Mouse (Mus musculus): ENCODE results near the gene Fbxo5. TPM values are rescaled to one million over a fixed set of nuclear protein-coding genes. Genes with fewer than 3 reads are reported as not detected.

Gene Fbxo5
- total RNA-seq (2014; rRNA removed) (3.2 and 4.2 TPM in 2 replicates), polyA plus RNA-seq (2015; fragmentation: Nextera tagmentation; extraction: Ambion mirVana) (6.0 and 7.2 TPM in 2 replicates)

DNA sequence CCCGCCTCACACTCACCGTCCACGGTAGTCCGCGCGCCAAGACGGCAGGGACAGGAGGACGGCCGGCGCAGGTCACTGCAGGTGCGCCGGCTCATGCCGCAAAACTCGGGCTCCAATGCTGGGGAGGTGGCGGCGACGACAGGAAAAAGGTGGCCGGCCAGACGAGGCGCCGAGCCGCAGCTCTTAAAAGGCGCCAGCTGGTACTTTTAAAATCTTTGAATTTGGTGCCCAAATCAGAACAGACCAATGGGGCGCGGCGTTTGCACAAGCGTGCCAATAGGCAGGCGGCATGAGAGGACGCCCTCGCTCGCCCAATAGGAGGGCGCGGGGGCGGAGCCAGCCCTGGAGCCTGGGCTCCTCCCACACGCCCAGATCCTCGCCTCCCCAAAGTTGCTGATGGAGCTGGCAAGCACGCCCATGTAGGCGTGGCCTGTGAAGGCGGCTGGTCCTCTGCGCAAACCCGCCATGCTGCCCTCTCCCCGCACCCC, at the start of gene Fbxo5:
Fbxo5 (minus strand) TSS at position 358 of the 488 bp plus-strand sequence.
- 1% methylated on average over 42 of the region's 42 CpGs for WGBS
- peak within 1 kb of the TSS; percentile 81 for H3K27ac ChIP-seq (ENCODE audit: low read depth, low read length)
- H3K36me3 ChIP-seq (ENCODE audit: insufficient read depth, low read length), result no peaks in the 10 kb centered on the region; the same call in 1 of the 2 replicates
- no peak for TF ChIP-seq CTCF (IDR thresholded peaks at IDR 0.05)
- H3K9ac ChIP-seq (replicated peaks; ENCODE audit: low read length, poor library complexity, severe bottlenecking), result peak within 1 kb of the TSS; percentile 50
- H3K4me3 ChIP-seq (ENCODE audit: low read depth, low read length), result peak within 1 kb of the TSS; percentile 73
- no peaks in the 10 kb centered on the region for H3K9me3 ChIP-seq (ENCODE audit: low read length)
- H3K4me1 ChIP-seq (ENCODE audit: insufficient read depth, low read length), result peaks cover 4% of the 10 kb centered on the region; the same call in 1 of the 2 replicates
- no peaks in the 10 kb centered on the region for H3K27me3 ChIP-seq (ENCODE audit: insufficient read depth, low read length)
- peak; percentile 98 for ATAC-seq (ENCODE audit: low FRiP score)
- H3K4me2 ChIP-seq (ENCODE audit: low read depth, low read length, poor library complexity, severe bottlenecking), result peak within 1 kb of the TSS; percentile 99
- DNase-seq (ENCODE audit: low spot score), result peak; percentile 99

DNA sequence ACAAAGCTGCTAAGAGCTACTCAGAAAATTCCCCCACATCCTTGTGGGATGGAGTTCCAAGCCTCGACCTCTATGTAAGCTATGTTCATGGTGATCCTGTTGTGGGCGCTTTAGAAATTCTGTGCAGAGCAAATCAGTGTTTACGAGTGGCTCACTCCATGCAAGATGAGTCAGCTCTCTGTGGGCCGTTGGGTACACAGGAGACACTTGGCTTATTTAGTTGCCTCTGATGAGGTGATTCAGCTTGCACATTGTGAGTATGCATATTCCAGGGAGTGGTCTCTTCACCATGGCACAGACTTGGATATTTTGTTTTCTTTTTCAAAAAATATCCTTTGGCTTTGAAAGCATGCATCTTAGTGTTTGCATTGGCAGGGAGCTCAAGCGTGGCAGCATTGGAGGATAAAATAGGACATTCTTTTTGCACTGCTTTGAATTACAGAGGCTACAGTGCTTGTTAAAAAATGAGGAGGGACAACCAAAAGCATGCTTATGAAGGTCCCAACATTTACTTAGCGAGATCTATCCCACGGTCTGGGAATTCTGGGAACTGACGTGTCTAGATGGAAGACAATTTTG, 48.0 kb upstream of the Fbxo5 start:
- Histone ChIP-seq H3K27me3 (ENCODE audit: insufficient read depth, low read length) (no peaks in the 10 kb centered on the region), H3K27ac (ENCODE audit: low read depth, low read length) (no peak overlapping the region), H3K36me3 (ENCODE audit: insufficient read depth, low read length) (no peaks in the 10 kb centered on the region), H3K9me3 (ENCODE audit: low read length) (no peaks in the 10 kb centered on the region), H3K4me3 (ENCODE audit: low read depth, low read length) (no peak overlapping the region), H3K4me1 (ENCODE audit: insufficient read depth, low read length) (no peaks in the 10 kb centered on the region), H3K9ac (replicated peaks; ENCODE audit: low read length, poor library complexity, severe bottlenecking) (no peak overlapping the region), H3K4me2 (ENCODE audit: low read depth, low read length, poor library complexity, severe bottlenecking) (no peak overlapping the region)
- ATAC-seq (ENCODE audit: low FRiP score) (no peak), DNase-seq (ENCODE audit: low spot score) (no peak)
- TF ChIP-seq CTCF (IDR thresholded peaks at IDR 0.05), result no peak
- WGBS, result 80% methylated on average over 8 of the region's 8 CpGs

DNA sequence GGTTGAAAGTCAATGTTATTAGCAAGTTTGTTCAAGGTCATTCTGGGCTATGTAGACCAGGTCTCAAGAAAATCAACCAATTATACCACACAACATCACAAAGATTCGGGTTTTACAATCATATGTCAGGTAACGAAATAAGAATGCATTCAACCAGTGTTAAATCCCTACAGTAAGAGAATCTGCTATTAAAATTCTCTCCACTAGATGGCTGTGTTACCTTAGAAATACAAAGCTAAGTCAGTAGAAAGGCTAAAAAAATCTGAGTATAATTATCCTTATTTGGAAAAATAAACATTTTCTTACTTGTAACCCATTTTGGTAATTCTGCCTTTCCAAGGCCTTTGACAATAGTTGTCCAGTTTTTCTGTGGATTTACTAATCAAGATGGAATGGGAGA, 41.5 kb upstream of the Fbxo5 start:
- ATAC-seq (ENCODE audit: low FRiP score), result peak; percentile 52; the same call in 1 of the 2 replicates
- peak; percentile 83 for TF ChIP-seq CTCF (IDR thresholded peaks at IDR 0.05)
- no peaks in the 10 kb centered on the region for H3K4me1 ChIP-seq (ENCODE audit: insufficient read depth, low read length)
- no peaks in the 10 kb centered on the region for H3K27me3 ChIP-seq (ENCODE audit: insufficient read depth, low read length)
- H3K4me3 ChIP-seq (ENCODE audit: low read depth, low read length), result no peak overlapping the region
- no peaks in the 10 kb centered on the region for H3K9me3 ChIP-seq (ENCODE audit: low read length)
- DNase-seq (ENCODE audit: low spot score), result peak; percentile 81
- WGBS, result 30% methylated on average over 2 of the region's 2 CpGs
- H3K4me2 ChIP-seq (ENCODE audit: low read depth, low read length, poor library complexity, severe bottlenecking), result no peak overlapping the region
- no peaks in the 10 kb centered on the region; the same call in 1 of the 2 replicates for H3K36me3 ChIP-seq (ENCODE audit: insufficient read depth, low read length)
- H3K9ac ChIP-seq (replicated peaks; ENCODE audit: low read length, poor library complexity, severe bottlenecking), result no peak overlapping the region
- no peak overlapping the region for H3K27ac ChIP-seq (ENCODE audit: low read depth, low read length)

DNA sequence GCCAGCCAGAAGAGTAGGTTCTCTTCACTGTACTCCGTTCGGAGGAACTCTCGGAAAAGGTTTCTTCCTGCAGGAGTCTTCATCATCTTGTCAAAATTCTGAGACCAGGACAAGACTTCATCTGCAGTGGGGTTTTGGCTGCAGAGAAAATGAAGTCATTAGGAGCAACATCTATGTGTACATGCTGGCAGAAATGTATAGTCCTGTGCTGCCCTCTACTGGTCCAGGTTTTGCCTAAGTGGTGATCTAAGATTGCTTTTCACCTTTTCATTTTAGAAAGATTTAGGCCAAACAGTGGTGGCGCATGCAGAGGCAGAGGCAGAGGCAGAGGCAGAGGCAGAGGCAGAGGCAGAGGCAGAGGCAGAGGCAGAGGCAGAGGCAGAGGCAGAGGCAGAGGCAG, 36.0 kb upstream of the Fbxo5 start:
- Histone ChIP-seq H3K4me1 (ENCODE audit: insufficient read depth, low read length) (no peaks in the 10 kb centered on the region), H3K9me3 (ENCODE audit: low read length) (no peaks in the 10 kb centered on the region), H3K4me3 (ENCODE audit: low read depth, low read length) (no peak overlapping the region), H3K36me3 (ENCODE audit: insufficient read depth, low read length) (peaks cover 5% of the 10 kb centered on the region; the same call in 1 of the 2 replicates), H3K4me2 (ENCODE audit: low read depth, low read length, poor library complexity, severe bottlenecking) (no peak overlapping the region), H3K27ac (ENCODE audit: low read depth, low read length) (no peak overlapping the region), H3K27me3 (ENCODE audit: insufficient read depth, low read length) (no peaks in the 10 kb centered on the region), H3K9ac (replicated peaks; ENCODE audit: low read length, poor library complexity, severe bottlenecking) (no peak overlapping the region)
- peak; percentile 72 for TF ChIP-seq CTCF (IDR thresholded peaks at IDR 0.05)
- WGBS, result 82% methylated on average over 4 of the region's 4 CpGs
- peak; percentile 57 for DNase-seq (ENCODE audit: low spot score)
- ATAC-seq (ENCODE audit: low FRiP score), result no peak

DNA sequence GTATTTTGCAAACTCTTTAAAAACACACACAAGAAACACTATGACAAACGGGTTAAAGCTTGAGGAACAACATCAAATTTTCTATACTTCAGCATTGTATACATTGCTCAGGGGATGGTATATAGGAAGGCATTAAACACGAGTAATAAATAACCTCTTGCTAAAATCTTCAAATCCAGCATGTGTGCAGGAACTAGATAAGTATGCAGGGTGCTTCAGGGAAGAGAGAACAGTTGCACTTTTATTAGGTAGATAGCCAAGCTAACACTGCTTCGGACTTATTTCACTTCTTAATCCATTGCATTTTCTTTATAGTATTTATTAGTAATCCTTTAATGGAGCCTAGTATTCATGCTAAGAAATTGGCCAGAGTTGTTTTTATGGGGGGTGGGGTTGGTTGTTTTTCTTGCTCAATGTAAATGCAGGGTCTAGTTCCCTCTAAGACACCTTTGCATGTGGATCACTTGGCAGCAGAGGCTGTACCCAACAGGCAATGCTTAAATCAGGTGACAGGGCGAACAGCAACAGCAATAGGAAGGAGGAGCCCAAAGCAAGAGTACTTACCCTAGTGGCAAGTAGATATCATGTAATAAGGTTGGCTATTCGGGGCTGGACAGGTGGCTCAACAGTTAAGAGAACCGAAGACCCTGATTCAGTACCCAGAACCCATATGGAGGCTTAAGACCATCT, 21.1 kb upstream of the Fbxo5 start:
- no peak overlapping the region for H3K4me2 ChIP-seq (ENCODE audit: low read depth, low read length, poor library complexity, severe bottlenecking)
- H3K9ac ChIP-seq (replicated peaks; ENCODE audit: low read length, poor library complexity, severe bottlenecking), result no peak overlapping the region
- DNase-seq (ENCODE audit: low spot score) (no peak), ATAC-seq (ENCODE audit: low FRiP score) (no peak)
- no peak overlapping the region for H3K4me3 ChIP-seq (ENCODE audit: low read depth, low read length)
- H3K4me1 ChIP-seq (ENCODE audit: insufficient read depth, low read length), result peaks cover 8% of the 10 kb centered on the region; the same call in 1 of the 2 replicates
- no peaks in the 10 kb centered on the region for H3K27me3 ChIP-seq (ENCODE audit: insufficient read depth, low read length)
- TF ChIP-seq CTCF (IDR thresholded peaks at IDR 0.05), result no peak
- no peaks in the 10 kb centered on the region for H3K36me3 ChIP-seq (ENCODE audit: insufficient read depth, low read length)
- H3K9me3 ChIP-seq (ENCODE audit: low read length), result no peaks in the 10 kb centered on the region
- 74% methylated on average over 6 of the region's 6 CpGs for WGBS
- no peak overlapping the region for H3K27ac ChIP-seq (ENCODE audit: low read depth, low read length)

DNA sequence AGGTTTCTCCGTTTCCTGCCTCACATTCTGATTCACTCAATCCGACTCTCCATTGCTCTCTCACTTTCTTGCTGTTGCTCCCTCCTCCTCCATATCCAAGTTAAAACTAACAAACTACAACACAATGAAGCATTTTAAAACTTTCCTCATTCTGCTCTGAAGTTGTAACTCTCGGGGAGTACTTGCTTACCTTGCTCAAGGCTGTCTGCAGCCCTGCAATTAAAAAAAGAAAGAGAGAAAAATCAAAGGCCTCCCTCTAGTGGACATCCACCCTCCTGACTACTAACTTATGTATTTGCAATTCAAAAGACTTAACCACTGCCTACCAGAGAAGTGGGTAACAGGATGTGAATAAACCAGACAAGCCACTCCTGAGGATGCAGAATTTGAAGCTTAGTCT, 19.4 kb upstream of the Fbxo5 start:
- 0 out of 2 replicates have a peak, but pooled peaks cover 5% of the 10 kb centered on the region for H3K36me3 ChIP-seq (ENCODE audit: insufficient read depth, low read length)
- peak overlapping the region; percentile 59 for H3K27ac ChIP-seq (ENCODE audit: low read depth, low read length)
- DNase-seq (ENCODE audit: low spot score) (peak; percentile 75), ATAC-seq (ENCODE audit: low FRiP score) (0 out of 2 replicates have a peak, but pooled peaks have one; percentile 20)
- TF ChIP-seq CTCF (IDR thresholded peaks at IDR 0.05), result peak; percentile 76
- H3K4me3 ChIP-seq (ENCODE audit: low read depth, low read length), result peak overlapping the region; percentile 95
- no peaks in the 10 kb centered on the region for H3K27me3 ChIP-seq (ENCODE audit: insufficient read depth, low read length)
- 2% methylated on average over 3 of the region's 3 CpGs for WGBS
- H3K9me3 ChIP-seq (ENCODE audit: low read length), result no peaks in the 10 kb centered on the region
- H3K4me1 ChIP-seq (ENCODE audit: insufficient read depth, low read length), result peaks cover 8% of the 10 kb centered on the region; the same call in 1 of the 2 replicates
- peak overlapping the region; percentile 44; the same call in 1 of the 2 replicates for H3K9ac ChIP-seq (replicated peaks; ENCODE audit: low read length, poor library complexity, severe bottlenecking)
- peak overlapping the region; percentile 78 for H3K4me2 ChIP-seq (ENCODE audit: low read depth, low read length, poor library complexity, severe bottlenecking)

Measured in midbrain, postnatal 0 days (tissue).